Mouse (Mus musculus) lung, adult 2 months (tissue): ENCODE results near the gene Il12rb1. TPM values are rescaled to one million over a fixed set of nuclear protein-coding genes. Genes with fewer than 3 reads are reported as not detected.

Experiments used
- DNase-seq: peaks from one replicate; pipeline ENCODE4 v3.0.0; 2022
- H3K4me1 ChIP-seq: fragments of 200-500 bp; 2 replicates; pipeline ENCODE4 v1.6.1; 2011; ENCODE audit warnings: low read length; ENCODE audit not compliant: control insufficient read depth, insufficient read depth
- H3K4me3 ChIP-seq: fragments of 200-500 bp; replicated peaks from 2 replicates; pipeline ENCODE3; 2011; ENCODE audit warnings: low read depth, mild to moderate bottlenecking, control low read depth, low read length; ENCODE audit errors: extremely low read depth
- CTCF ChIP-seq: fragments of 200-500 bp; IDR thresholded peaks from 2 replicates; pipeline ENCODE4 v1.5.1; 2011; ENCODE audit warnings: mild to moderate bottlenecking, low read length, control low read depth; ENCODE audit not compliant: insufficient read depth
- POLR2A ChIP-seq: fragments of 200-500 bp; IDR thresholded peaks from 2 replicates; pipeline ENCODE4 v1.6.1; 2011; ENCODE audit warnings: low read depth, mild to moderate bottlenecking, control low read depth, low read length, borderline replicate concordance; ENCODE audit errors: extremely low read depth
- WGBS: fragments of 180-500 bp; shearing (Covaris S2); methylation state at CpG from one replicate; pipeline ENCODE4 v1.1.7; 2018; 5-methylcytosine and 5-hydroxymethylcytosine counted together
- polyA plus RNA-seq: library from polyadenylated mRNA; depleted of rRNA; stranded (reverse); fragments of >200 nt; gene quantifications from 2 replicates; pipeline ENCODE4 v1.2.3, GENCODE M21; 2012

Il12rb1 gene
- polyA plus RNA-seq, 1 experiment, result 0.86 TPM

DNA sequence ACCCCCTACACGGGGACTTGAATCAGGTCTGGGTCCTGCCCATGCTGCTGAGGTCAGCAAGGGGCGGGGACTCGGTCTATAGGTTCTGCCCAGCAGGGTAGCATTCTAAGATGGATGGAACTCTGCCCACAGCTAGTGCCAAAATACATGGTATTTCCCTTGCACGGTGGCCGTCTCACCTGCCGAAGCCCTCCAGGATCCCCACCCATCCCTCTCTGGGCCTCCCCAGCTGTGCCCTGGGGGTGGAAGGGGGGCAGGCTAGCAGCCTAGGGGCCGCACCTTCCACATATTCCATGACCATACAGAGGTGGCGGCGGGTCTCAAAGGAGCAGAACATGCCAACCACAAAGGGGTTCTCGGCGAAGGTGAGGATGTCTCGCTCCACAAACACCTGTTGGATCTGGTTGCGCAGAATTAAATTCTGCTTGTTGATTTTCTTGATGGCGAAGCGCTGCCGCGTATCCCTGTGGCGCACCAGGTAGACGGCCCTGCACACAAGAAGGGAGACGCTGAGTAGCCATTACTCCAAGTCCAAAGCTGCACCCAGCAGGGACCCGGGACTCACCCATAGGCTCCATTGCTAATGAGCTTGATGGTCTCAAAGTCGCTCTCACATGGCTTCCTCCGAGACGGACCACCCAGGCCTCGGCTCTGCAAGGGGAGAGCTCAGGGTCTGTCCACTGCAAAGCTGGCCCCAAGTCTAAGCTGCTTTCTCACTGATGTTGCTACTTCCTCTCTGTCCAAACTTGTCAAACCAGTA, 21.8 kb upstream of the Il12rb1 start:
- H3K4me3 ChIP-seq, result no peak overlapping the region
- H3K4me1 ChIP-seq, result peaks cover 8% of the 10 kb centered on the region
- no peak for DNase-seq
- WGBS, result 93% methylated on average over 25 of the region's 25 CpGs
- TF ChIP-seq CTCF (no peak), POLR2A (no peak)

DNA sequence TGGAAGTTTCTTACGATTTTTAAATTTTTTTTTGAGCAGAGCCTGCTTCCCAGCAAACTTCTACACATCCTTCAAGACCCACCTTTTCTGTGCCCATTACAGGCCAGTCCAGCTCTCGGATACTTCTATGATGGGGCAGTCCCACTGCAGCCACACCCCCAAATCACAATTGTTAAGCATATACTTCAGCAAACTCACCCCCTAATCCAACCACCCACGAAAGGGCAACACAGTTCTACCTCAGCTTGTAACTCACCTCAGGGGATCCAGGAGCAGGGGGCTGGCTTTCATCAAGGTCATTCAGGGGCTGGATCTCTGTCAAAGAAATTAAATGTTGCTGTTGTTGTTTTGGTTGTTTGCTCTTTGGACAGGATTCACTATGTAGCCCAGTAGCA, 21.2 kb upstream of the Il12rb1 start:
- Histone ChIP-seq H3K4me3 (no peak overlapping the region), H3K4me1 (peaks cover 12% of the 10 kb centered on the region)
- no peak for TF ChIP-seq CTCF
- TF ChIP-seq POLR2A, result no peak
- 91% methylated on average over 3 of the region's 3 CpGs for WGBS
- DNase-seq, result no peak

DNA sequence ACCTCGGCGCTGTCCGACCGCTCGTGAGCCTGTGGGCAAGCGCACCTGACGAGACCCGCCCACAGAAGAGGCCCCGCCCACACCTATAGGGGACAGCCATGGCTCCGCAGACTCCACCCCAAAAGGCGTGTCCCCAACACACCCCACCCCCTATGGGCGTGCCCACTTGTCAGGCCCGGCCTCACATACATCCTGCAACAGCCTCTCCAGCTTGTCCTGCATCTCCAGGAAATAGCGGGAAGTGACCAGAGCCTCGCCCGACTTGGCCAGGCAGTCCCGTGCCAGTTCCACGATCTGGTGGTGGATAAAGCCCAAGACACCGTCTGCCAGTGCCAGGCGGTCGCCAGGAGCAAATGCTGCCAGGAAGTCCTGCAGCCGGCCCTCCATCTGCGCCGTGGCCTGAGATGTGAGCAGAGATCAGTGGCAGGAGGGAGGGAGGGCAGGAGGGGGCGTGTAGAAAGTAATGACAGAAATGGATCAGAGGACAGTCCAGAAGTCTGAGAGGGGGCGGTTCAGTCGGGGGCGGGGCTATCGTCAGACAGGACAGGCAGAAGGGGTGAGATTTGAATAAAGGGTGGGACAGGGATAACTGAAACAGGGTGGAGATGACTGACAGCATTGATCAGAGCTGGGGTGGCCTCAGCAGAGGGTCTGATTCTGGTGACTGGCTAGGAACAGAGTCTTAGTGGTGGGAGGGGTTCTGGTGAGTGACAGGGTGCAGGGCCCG, 20.1 kb upstream of the Il12rb1 start:
- 38% methylated on average over 30 of the region's 30 CpGs for WGBS
- no peak for TF ChIP-seq CTCF
- no peak for TF ChIP-seq POLR2A
- H3K4me1 ChIP-seq, result peaks cover 16% of the 10 kb centered on the region
- peak; percentile 44 for DNase-seq
- no peak overlapping the region for H3K4me3 ChIP-seq

DNA sequence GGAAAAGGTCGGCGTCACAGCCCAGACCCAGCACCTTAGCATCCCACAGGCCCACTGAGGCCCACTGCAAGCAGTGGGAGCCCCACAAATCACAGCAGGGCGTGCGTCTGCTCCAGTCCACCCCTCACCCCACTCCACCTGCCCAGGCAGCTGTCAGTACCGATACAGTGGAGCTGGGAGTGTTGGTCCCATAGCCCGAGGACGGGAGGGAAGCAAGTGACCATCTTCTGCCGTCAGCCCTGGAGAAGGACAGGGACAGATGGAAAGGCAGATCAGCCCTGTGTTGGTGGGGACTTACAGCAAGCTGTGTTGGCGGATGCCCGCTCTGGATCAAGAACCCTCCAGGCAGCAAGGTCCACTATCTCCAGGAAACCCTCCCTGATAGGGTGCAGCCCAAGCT, 19.2 kb upstream of the Il12rb1 start:
- H3K4me1 ChIP-seq, result peaks cover 16% of the 10 kb centered on the region
- no peak for DNase-seq
- WGBS, result 83% methylated on average over 10 of the region's 10 CpGs
- H3K4me3 ChIP-seq, result no peak overlapping the region
- TF ChIP-seq POLR2A (no peak), CTCF (no peak)

DNA sequence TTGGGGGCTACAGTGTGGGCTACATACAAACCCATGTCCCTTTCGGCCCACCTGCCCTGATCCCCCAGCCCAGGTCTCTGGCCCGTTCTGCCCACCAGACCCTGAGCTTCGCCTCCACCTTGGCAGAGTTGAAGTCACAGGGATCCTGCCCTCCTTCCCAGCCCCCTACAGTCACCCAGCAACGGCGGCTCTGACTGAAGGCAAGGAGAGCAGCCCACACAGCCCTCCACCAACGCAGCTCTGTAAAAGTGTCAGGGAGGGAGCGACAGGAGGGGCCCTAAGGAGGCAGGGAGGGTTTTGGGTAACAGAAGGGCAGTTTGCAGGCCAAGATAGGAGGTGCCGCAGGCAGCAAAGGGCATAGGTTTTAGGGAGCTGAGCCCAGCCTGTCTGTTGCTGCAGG, 17.4 kb upstream of the Il12rb1 start:
- DNase-seq, result no peak
- TF ChIP-seq POLR2A, result no peak
- Histone ChIP-seq H3K4me1 (peaks cover 16% of the 10 kb centered on the region), H3K4me3 (no peak overlapping the region)
- WGBS, result 63% methylated on average over 8 of the region's 8 CpGs

DNA sequence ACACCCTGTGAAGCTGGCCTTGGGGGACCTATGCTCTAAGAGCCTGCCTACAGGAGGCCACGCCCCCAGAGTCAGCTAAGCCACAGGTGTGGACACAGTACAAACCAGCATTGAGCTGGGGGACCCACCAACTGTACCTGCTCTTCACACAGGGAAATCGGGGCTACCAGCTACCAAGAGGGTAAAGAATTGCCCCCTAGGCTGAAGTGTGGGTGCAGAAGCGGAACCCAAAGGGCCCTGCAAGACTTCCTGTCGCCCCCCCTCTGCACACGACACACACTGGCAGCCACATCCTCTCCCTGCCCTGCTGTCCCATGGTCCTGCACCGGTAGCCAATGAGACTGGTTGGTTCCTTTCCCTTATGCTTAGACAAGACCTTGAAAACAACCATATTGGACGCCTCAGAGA, 17.0 kb upstream of the Il12rb1 start:
- 25% methylated on average over 7 of the region's 7 CpGs for WGBS
- Histone ChIP-seq H3K4me1 (peaks cover 16% of the 10 kb centered on the region), H3K4me3 (peak overlapping the region; percentile 69)
- TF ChIP-seq CTCF (no peak), POLR2A (no peak)
- DNase-seq, result peak; percentile 33

DNA sequence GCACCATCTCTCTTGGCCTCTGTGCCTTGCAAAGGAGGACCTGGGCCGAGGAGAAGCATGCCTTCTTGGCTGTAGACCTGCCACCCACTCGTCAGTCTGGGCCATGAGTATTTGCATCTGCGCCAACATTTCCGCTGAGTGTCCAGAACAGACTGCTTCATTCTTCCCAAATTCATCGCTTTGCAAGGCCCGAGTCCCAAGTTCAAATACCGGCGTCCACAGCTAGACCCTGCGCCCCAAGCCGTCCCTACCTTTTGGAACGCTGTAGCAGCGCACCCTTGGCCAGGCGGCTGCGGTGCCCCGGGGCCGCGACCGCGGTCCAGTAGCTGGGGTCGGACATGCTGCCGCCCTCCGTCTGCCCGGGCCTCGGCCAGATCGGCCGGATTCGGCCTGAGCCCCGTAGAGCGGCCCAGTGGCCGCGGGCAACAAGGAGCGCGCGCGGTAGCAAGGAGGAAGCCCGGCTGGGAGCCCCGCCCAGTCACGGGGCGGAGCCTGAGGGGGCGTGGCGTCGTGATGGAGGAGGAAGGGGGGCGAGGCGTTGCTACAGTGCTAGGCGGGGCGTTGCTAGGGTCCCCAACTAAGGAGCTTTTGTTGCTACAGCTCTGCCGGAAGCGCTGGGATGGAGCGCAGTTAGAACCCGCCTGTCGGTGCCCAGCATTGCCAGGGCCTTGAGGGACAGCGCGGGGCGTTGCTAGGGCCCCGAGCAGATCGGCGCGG, 16.1 kb upstream of the Il12rb1 start:
- WGBS, result under 1% methylated on average over 57 of the region's 58 CpGs
- H3K4me1 ChIP-seq, result peaks cover 16% of the 10 kb centered on the region

DNA sequence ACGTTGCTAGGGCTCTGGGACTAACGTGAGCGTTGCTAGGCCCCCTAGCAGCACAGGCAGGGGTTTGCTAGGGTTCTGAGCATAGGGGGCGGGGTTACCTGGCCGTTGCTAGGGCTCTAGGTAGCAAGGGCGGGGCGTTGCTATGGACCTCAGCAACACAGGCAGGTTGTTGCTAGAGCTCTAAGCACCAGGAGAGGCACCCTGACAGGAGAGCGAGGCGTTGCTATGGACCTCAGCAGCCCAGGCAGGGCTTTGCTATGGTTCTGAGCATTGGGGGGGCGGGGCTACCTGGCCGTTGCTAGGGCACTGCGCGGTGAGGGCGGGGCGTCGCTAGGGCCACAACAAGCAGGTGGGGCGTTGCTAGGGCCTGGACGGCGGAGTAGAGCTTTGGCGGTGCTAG, 15.5 kb upstream of the Il12rb1 start:
- no peak for DNase-seq
- H3K4me3 ChIP-seq, result peak overlapping the region; percentile 59
- 2% methylated on average over 19 of the region's 20 CpGs for WGBS
- peaks cover 16% of the 10 kb centered on the region for H3K4me1 ChIP-seq
- no peak for TF ChIP-seq POLR2A
- TF ChIP-seq CTCF, result no peak

More for the DNA sequence above, 16.1 kb upstream of the Il12rb1 start:
- peak; percentile 99 for DNase-seq
- H3K4me3 ChIP-seq, result peak overlapping the region; percentile 69
- no peak for TF ChIP-seq CTCF
- TF ChIP-seq POLR2A, result peak; percentile 70

DNA sequence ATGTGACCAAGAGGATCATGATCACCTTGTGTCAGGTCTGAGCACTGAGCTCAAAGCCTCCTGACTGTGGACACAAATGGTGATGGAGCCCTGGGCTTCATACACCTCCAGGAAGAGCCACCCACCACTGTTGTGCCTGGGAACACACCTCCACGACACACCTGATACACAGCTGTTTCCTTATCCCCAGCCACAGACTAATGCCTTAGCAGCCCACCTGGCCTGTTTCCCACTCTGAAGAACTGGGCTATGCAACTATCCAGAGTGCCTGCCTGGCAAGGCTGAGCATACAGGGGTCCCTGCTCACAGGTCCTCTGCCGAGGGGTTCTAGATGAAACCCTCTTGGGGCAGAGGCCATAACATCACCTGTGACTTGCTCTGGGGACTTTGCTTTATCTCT, 14.0 kb upstream of the Il12rb1 start:
- WGBS, result 93% methylated on average over 2 of the region's 2 CpGs
- Histone ChIP-seq H3K4me1 (peaks cover 16% of the 10 kb centered on the region), H3K4me3 (no peak overlapping the region)
- no peak for TF ChIP-seq CTCF
- no peak for TF ChIP-seq POLR2A
- DNase-seq, result no peak
